Mouse (Mus musculus) CD4-positive helper T cell, adult 2 months (primary cell): ENCODE data around the gene Dnajc12.
"Not testable (repeated sequence)": the region's sequence is repeated elsewhere in the genome, so short reads cannot be mapped to it uniquely, and the experiment has no call there.

ENCODE experiments used
- DNase-seq: peaks from one replicate; pipeline ENCODE4 v3.0.0-alpha.2; 2012; ENCODE audit warnings: low read depth, missing footprints, low spot score

Gene Dnajc12

GRCm38 (mm10) chr10:63382372-63383279, at the start of gene Dnajc12:
TSS of gene Dnajc12 (plus strand) at chr10:63382443.
- peak; percentile 96 for DNase-seq

DNA sequence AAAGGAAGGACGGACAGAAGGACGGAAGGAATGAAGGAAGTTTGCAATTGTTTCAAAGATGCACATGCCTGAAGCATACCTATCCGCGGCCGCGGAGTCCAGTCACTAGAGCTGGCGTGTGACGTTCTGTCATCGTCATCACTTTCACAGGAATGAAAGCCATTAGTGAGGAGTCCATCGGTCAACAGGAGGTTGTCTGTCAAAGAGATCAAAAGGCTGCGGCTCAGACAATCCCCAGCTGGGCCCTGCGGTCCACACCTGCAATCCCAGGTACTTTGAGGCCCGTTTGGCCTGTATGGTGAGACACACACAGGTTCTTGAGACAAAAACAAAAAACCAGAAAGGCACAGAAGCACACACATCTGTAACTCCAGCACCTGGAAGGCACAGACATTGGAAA, 45.3 kb upstream of the Dnajc12 start:
- no peak for DNase-seq

GRCm38 (mm10) chr10:63337326-63337725, 44.9 kb upstream of the Dnajc12 start:
- no peak for DNase-seq

DNA sequence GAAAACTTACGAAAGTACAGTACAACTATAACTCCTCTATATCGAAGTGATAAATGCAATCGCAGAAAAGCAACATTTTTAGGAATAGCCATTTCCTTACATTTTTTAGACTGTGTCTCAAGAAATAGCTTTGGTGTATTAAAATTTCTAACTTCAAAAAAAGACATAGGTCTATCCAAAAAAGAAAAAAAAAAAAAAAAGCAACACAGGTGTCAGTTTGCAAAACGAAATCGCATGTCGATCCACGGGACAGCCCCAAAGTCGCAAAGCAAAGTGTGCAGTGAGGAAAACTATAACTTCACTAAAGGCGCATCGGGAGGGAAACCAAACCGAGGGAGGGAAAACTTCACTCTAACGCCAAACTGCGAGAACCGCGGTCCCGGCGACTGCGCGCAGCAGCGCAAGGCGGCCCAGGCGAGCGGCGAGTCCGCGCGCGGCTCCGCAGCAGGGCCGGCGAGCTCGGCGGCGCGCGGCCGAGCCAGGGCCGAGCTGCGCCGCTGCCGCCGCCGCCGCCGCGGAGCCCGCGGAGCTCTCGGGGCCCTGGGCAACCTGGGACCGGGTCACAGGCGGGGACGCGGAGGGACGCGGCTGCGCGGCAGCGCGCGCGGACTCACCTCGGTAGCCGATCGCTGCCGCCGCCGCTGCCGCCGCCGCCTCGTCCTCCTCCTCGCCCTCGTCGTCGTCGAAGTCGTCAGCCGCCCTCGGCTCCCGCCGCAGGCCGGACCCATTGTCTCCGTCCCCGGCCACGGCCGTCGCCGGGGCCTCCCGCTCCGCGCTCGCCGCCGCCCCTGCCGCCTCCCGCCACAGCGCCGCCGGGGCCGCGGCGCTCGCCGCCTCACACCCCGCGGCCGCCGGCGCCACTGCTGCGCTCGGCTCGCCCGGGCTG, 44.0 kb upstream of the Dnajc12 start:
- peak; percentile 75 for DNase-seq

DNA sequence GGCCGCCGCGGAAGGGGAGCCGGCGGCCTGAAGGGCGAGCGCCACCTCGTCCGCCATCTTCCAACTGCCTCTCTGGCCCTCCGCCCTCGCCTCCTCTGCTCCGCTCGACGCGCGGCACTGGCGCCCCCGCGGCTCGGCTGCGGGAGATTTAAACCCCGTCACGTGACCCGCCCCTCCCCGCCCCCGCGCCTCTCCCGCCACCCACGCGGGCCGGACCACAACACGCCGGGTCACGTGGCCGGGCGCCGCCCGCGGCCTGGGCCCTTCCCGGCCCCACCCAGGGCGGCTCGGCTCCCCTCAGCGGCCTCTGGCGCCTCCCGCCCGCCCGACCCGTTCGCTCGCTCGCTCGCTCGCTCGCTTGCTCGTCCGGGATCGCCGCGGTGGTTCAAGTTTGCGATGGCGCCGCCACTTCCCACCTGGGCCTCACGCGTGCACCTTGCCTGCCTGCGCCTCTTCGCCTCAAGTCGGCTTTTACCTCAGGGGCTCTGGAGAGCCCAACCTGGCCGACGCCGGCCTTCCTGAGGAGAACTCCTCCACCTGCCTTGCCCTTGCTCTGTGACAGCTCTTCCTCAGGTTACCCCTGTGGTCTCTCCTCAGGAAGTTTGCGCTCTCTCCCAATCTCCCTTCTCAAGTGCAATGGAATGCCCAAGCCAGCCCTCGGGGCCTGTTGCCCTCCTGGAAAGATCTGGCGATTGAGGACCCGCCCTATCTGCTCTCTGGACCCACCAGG, 43.2 kb upstream of the Dnajc12 start:
- DNase-seq: peak; percentile 87

- no peak for DNase-seq
Observed at GRCm38 (mm10) chr10:63341351-63341750, 40.9 kb upstream of the Dnajc12 start.

DNA sequence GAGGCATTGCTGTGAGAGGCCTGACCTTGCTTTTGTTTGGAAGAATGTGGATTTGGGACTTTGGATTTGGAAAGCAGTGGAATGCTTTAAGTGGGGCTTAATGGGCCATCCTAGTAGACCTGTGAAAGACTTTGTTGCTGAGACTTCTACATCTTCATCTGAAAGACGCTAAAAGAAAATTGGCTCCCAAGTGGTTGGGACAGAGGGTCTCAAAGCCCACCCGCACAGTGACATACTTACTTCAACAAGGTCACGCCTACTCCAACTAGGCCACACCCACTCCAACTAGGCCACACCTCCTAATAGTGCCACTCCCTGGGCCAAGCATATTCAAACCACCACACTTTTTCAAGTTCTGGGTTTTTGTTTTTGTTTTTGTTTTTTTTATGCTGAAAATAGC, 37.5 kb upstream of the Dnajc12 start:
- no peak for DNase-seq

GRCm38 (mm10) chr10:63348291-63348690, 34.0 kb upstream of the Dnajc12 start:
- DNase-seq: no peak

- no peak for DNase-seq
Observed at GRCm38 (mm10) chr10:63350666-63351065, 31.6 kb upstream of the Dnajc12 start.

- DNase-seq: not testable (repeated sequence)
Observed at GRCm38 (mm10) chr10:63351099-63351498, 31.1 kb upstream of the Dnajc12 start.

DNA sequence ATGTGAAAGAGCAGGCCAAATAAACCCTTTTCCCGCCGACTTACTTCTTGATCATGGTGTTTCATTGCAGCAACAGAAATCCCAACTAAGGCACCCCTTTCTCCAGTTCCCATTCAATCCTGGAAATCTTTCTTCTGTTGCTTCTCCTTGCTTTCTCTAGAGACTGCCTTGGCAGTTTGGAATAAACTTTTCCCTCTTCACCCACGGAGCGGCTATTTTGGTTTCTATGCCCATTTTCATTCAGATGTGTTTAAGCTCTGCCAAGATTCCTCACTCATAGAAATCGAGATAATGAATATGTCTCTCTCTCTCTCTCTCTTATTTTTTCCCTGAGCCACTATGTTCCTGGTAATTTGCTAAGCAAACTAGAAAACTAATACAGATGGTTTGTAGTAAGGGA, 30.1 kb upstream of the Dnajc12 start:
- no peak for DNase-seq

DNA sequence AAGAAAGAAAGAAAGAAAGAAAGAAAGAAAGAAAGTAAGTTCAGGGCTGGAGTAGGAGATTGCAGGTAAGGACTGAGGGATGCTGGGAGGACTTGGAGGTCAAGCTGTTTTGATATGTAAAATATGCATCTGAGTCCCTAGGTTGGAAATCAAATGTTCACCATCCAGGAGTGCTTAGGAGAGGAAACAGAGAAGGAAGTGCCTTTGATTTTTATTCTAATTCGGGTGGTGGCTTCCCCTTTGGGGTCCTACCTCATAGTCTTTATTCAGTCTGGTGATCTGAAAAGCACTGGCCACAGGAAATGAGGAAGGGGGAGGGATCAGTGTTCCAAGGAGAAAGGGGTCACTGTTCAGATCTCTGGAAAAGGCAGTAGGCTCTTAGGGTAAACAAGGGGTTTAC, 21.7 kb upstream of the Dnajc12 start:
- DNase-seq: no peak

GRCm38 (mm10) chr10:63365918-63366455, 16.3 kb upstream of the Dnajc12 start:
- DNase-seq: no peak

- no peak for DNase-seq
Observed at GRCm38 (mm10) chr10:63367386-63367785, 14.9 kb upstream of the Dnajc12 start.

GRCm38 (mm10) chr10:63368041-63368440, 14.2 kb upstream of the Dnajc12 start:
- no peak for DNase-seq

DNA sequence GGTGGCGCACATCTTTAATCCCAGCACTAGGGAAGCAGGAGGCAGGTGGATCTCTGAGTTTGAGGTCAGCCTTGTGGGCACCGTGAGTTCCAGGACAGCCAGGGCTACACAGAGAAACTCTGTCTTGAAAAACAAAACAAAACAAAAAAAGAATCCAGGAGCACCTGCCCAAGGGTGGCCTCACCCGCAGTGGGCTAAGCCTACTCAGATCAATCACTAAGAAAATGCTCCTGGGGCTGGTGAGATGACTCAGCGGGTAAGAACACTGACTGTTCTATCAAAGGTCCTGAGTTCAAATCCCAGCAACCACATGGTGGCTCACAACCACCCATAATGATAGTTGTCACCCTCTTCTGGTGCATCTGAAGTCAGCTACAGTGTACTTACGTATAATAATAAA, 5.9 kb upstream of the Dnajc12 start:
- no peak for DNase-seq

DNA sequence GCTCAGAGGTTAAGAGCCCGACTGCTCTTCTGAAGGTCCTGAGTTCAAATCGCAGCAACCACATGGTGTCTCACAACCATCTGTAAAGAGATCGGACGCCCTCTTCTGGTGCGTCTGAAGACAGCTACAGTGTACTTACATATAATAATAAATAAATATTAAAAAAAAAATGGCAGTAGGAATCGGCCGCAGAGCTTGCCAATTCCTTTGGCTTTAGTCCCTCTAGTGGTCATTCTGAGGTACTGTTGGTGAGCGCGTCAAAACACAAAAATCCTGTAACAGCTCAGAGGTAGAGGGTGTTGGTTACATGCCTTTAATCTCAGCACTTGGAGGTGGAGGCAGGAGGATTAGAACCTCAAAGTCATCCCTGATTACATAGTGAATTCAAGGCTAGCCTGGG, 4.8 kb upstream of the Dnajc12 start:
- peak; percentile 78 for DNase-seq

DNA sequence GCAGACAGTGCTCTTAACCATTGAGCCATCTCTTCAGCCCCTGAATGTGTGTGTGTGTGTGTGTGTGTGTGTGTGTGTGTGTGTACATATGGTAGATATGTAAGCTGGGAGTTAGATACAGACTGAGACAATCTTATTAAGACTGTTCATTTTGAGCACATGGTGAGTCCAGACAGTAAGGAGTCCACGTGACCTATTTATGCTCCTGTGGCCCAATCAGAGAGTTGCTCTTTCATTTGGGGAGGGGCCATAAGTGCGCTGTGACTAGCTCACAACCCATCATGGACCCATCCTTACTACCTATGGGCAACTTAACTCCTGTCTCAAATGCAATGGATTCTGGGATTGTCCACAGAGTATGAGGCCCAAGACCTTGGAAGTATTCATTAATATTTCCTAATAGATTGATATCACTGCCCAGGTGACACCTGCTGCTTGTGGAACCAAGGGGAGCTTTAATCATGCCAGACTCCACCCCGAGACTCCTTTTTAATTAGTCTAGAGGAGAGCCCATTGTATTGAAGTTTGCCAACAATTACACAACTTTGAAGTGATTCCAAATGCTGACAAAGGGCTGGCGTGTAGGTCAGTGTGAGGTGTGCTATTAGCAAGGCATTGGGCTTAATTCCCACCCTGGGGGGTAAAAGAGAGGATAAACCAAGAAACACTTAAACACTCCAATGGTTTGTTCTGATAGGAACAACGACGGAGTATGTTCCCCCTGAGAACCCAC, 3.1 kb upstream of the Dnajc12 start:
- no peak for DNase-seq

DNA sequence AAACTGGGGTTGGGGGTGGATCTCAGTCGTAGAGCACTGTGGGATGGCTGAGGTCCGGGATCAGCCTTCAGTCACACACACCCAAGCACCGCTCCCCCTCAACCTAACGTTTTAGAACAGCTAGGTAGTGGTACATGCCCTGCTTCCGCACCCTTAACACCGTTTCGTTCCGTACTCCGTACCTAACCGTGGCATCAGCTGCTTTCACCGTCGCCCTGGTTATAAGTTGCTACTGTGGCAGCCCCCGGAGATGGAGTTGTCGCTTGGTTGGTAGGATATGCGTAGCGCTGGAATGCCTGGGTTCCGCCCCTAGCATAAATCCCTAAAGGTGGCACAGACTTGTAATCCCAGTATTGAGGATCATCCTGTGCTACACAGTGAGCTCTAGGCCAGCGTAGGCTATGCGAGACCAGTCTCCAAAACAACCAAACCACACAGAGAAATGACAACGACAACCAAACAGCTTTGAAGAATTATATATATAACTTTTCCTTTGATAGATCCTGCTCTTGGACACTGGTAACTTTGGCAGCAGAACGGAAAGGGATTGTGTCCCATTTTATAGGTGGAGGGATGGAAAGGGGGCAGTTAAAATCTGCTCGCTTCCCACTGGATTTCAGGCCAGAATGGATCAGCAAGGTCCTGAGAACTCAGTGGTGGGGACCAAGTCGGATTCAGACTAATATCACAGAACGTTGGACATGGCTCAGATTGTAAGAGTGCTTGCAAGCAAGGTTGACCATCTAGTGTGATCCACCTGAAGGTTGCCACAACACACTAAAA, 554 bp upstream of the Dnajc12 start, which contains the start of gene Sirt1:
Gene Sirt1 (minus strand): TSS at position 207 of the 783 bp plus-strand sequence.
- peak; percentile 41 for DNase-seq

- DNase-seq: not testable (repeated sequence)
Observed at GRCm38 (mm10) chr10:63385897-63386296, 3.7 kb downstream of the Dnajc12 start.
